Mouse (Mus musculus) olfactory bulb, adult 2 months (tissue): ENCODE measurements around the gene H2al1d.

ENCODE experiments used
- CTCF ChIP-seq: fragments of 200-500 bp; IDR thresholded peaks from 2 replicates; pipeline ENCODE4 v1.5.1; 2012; ENCODE audit warnings: low read depth, mild to moderate bottlenecking, low read length, moderate library complexity; ENCODE audit not compliant: insufficient read depth
- POLR2A ChIP-seq: fragments of 200-500 bp; IDR thresholded peaks from 2 replicates; pipeline ENCODE4 v1.6.1; 2012; ENCODE audit warnings: mild to moderate bottlenecking, low read depth, low read length, moderate library complexity; ENCODE audit not compliant: insufficient read depth

GRCm38 (mm10) chrX:11345762-11346161 is 37.1 kb downstream of the H2al1d start:
- TF ChIP-seq CTCF (no peak), POLR2A (no peak)
